ENCODE assay signal across 8 mouse cellular contexts in genomic region chr4:138922131-138922459, GRCm38 (mm10). TPM values are rescaled to one million over a fixed set of nuclear protein-coding genes. Genes with fewer than 3 reads are reported as not detected.
DNase-seq lines count a peak whose midpoint lies in the region; ATAC-seq lines count a peak whose summit lies in the region.

No protein-coding gene starts in this region.

- DNase-seq in adrenal gland, adult 18-20 months (ENCODE audit: low spot score in 2 of 2): peak; percentile 98
- peak; percentile 91 for DNase-seq in embryo, embryonic 11 days
- DNase-seq in gastrocnemius, postnatal 25 days: peak; percentile 88
- peak; percentile 80 to 99 for DNase-seq in left cerebral cortex, adult 9 months (ENCODE audit: low spot score in 2 of 2)
- DNase-seq in right cerebral cortex, postnatal 14 days: peak; percentile 94
- DNase-seq in urinary bladder, postnatal 25 days (ENCODE audit: low spot score): peak; percentile 97

- peak; percentile 96 for ATAC-seq in inflammation-experienced regulatory T-cells, adult 6 months
- ATAC-seq in megakaryocyte progenitor cell, adult 5-6 weeks (replicated peaks; ENCODE audit: poor library complexity): peak; percentile 100

RNA-seq across cellular contexts. Expression of gene Otud3, which starts 8.3 kb away (rescaled TPM):
- total RNA-seq in adrenal gland, adult 18-20 months (2021): 10 to 100 TPM; 12.3 to 13.1 TPM
- 10 to 100 TPM; 11.4 to 13.8 TPM for total RNA-seq in gastrocnemius, postnatal 25 days (2021)
- under 1 TPM in 2 of 3 experiments, not detected in 1; 0.29 to 0.54 TPM for polyA plus RNA-seq in inflammation-experienced regulatory T-cells, adult 6 months (2017; shearing (Covaris generic))
- 1.9 and 3.9 TPM in 2 replicates for total RNA-seq in megakaryocyte progenitor cell, adult 5-6 weeks (2015)
- 8.6 and 8.9 TPM in 2 replicates for total RNA-seq in megakaryocyte progenitor cell, adult 5-6 weeks (2017)

RNA-seq across cellular contexts. Expression of gene Pla2g2e, which starts 44.4 kb away (rescaled TPM):
- 1 to 10 TPM; 1.6 to 3.1 TPM for total RNA-seq in adrenal gland, adult 18-20 months (2021)
- total RNA-seq in gastrocnemius, postnatal 25 days (2021): under 1 TPM in 1 of 2 experiments, not detected in 1; 0.32 TPM
- not detected for polyA plus RNA-seq in inflammation-experienced regulatory T-cells, adult 6 months (2017; shearing (Covaris generic))
- not detected in 2 replicates for total RNA-seq in megakaryocyte progenitor cell, adult 5-6 weeks (2015)
- total RNA-seq in megakaryocyte progenitor cell, adult 5-6 weeks (2017): not detected in 2 replicates

RNA-seq across cellular contexts. Expression of gene Rnf186, which starts 44.8 kb away (rescaled TPM):
- total RNA-seq in adrenal gland, adult 18-20 months (2021): not detected
- not detected for total RNA-seq in gastrocnemius, postnatal 25 days (2021)
- not detected for polyA plus RNA-seq in inflammation-experienced regulatory T-cells, adult 6 months (2017; shearing (Covaris generic))
- total RNA-seq in megakaryocyte progenitor cell, adult 5-6 weeks (2015): not detected in 2 replicates
- total RNA-seq in megakaryocyte progenitor cell, adult 5-6 weeks (2017): not detected in 2 replicates

RNA-seq across cellular contexts. Expression of gene Gm13030, which starts 48.3 kb away (rescaled TPM):
- not detected for total RNA-seq in adrenal gland, adult 18-20 months (2021)
- not detected for total RNA-seq in gastrocnemius, postnatal 25 days (2021)
- not detected for polyA plus RNA-seq in inflammation-experienced regulatory T-cells, adult 6 months (2017; shearing (Covaris generic))
- not detected in 2 replicates for total RNA-seq in megakaryocyte progenitor cell, adult 5-6 weeks (2015)
- total RNA-seq in megakaryocyte progenitor cell, adult 5-6 weeks (2017): not detected in 2 replicates

RNA-seq across cellular contexts. Expression of gene Tmco4, which starts 50.6 kb away (rescaled TPM):
- 10 to 100 TPM; 15.1 to 19.0 TPM for total RNA-seq in adrenal gland, adult 18-20 months (2021)
- 1 to 10 TPM; 4.7 TPM for total RNA-seq in gastrocnemius, postnatal 25 days (2021)
- polyA plus RNA-seq in inflammation-experienced regulatory T-cells, adult 6 months (2017; shearing (Covaris generic)): 10 to 100 TPM; 23.3 to 30.2 (median 30.0) TPM
- total RNA-seq in megakaryocyte progenitor cell, adult 5-6 weeks (2015): 8.3 and 9.5 TPM in 2 replicates
- 19.6 and 26.9 TPM in 2 replicates for total RNA-seq in megakaryocyte progenitor cell, adult 5-6 weeks (2017)

Comparison
In these comparisons a context has a peak if more than half of its experiments do, and no peak if none do; other contexts are left out.
1. Peak in every context shown above with its lines: DNase-seq and ATAC-seq.